Mouse (Mus musculus): ENCODE results near the gene Nbeal2.

The Nbeal2 gene

DNA sequence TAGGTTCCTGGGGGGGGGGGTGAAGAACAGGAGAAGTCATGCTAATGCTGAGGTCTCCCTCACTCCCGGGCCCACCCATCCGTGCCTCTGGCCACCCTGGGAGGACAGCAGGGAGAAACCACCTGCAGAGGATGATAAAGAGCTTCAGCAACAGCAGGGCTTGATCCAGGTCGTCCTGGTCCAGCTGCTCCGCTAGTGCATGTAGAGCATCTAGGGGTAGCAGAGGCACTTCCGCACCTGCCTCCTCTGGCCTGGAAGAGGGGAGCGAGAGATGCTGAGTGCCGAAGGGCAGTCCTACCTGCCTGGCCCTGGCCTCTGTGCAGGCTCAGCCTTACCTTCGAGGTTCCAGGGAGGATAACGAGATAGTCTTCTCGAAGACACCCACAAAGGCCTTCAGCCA, 9.7 kb downstream of the Nbeal2 start:
- no peak for DNase-seq

DNA sequence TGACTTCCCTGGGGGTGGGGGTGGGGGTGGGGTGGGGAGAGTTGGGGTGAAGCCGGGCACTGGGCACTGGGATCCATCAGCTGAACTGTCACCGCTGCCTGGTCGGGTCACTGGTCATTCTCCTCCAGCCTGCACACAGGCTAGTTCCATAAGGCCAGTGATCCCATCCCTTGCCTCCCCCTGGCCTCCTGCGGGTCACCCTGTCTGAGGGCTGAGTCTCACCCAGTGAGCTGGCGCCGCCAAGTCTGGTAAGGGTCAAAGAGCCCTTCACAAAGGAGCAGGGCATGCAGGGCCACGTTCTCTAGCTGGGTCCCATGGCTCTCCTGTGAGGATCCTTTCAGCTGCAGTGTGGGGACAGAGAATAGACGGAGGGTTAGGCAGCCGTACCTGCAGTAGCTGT, 10.2 kb downstream of the Nbeal2 start:
- DNase-seq: no peak

DNA sequence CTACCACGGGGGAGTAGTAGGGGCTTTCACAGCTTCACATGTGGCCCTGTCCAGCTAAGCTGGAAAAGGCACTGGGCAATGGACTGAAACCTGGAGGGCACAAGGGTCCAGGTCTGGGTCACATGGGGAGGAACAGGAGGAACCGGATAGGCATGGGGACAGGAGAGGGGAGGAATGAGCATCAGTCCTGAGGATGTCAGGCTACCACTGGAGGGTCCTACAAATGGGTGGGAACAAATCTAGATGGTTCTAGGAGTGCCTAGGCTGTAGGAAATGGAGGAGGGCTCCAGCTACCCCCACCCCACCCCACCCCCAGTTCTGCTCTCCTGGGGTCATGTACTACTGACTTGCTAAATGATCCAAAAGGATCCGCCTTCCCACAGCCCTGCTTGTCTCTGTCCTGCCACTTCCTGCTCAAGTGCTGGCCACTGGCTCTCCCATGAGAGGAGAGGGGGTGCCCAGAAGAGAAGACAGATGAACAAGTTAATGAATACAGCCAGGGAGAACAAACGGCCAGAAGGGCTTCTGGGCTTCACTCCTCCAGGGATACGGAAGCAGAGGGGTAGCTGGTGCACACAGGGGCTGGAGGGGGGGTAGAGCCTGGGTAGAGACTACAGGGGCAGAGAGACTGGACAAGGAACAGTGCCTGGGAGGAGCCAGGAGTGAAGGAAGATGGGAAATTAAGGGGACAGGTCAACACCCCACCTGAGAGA, 11.0 kb downstream of the Nbeal2 start:
- no peak for DNase-seq

DNA sequence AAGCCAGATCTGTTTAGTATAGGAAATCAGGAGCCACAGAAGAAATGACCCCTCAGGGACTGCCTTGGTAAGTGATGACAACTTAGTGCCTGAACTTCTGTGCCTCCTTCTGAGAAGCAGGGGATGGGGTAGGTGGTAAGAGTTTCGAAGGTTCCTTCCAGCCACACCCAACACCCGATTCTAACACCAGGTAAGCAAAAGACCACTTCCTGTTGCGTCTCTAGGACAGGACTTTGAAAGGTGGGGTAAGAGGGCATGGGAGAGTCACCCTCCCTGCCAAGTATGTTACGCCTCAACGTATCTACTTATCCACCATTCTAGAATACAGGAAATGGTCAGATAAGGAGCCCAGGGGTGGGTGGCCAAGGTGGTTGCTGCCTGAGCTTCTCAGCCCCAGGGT, 13.0 kb downstream of the Nbeal2 start:
- DNase-seq: no peak

DNA sequence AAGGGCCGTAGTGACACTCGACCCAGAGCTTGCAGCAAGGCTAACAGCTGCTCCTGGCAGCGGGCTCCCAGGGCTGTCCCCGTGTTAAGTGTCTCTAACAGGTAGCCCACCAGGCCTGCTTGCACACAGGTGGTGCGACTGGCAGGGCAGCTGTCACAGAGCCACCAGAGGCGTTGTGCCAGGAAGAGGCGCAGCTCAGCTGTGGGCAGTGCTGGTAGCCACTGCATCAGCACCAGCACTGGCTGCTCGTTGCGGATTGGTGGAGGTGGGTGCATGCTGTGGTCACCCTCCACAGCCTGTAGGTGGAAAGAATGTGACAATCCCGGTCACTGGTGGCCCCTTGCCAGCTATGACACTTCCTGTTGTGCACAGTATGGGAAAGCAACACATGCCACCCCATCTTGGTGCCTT, 15.3 kb downstream of the Nbeal2 start:
- peak; percentile 55 to 76 for DNase-seq

DNA sequence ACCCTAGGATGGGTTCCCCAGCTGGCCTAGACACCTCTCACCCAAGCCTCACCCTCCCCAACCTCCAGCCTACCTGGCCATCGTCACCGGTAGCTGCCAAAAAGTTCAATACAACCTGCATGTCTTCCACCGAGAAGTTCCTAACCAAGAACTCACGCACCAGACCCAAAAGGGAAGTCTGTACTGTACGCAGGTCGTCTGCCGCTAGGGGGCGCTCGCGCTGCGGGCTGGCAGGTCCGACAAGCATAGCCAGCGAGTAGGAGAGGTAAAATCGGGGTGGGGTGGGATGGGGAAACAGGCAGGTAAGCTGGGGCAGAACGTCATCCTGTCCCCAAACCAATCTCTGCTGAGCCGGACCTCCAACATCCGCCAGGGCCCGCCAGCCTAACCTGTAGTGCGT, 18.7 kb downstream of the Nbeal2 start:
- DNase-seq: peak; percentile 94 to 98

DNA sequence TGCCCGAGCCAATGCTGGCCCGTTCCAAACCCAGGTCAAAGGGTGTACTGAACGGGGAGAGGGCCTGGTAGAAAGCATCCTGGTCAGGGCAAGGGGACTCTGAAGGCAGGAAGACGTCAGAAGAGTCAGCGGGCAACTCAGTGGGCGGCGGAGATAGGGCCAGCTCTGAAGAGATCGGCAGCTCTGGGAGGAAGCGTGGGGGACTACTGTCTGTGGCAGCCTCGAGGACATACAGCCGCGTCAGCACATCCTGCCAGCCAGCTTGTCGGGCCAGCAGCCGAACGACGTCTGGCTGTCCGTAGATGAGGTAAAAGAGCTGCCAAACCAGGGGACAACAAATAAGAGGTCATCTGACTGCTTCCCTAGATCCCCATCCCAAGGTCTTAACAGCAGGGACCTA, 20.1 kb downstream of the Nbeal2 start:
- no peak for DNase-seq

DNA sequence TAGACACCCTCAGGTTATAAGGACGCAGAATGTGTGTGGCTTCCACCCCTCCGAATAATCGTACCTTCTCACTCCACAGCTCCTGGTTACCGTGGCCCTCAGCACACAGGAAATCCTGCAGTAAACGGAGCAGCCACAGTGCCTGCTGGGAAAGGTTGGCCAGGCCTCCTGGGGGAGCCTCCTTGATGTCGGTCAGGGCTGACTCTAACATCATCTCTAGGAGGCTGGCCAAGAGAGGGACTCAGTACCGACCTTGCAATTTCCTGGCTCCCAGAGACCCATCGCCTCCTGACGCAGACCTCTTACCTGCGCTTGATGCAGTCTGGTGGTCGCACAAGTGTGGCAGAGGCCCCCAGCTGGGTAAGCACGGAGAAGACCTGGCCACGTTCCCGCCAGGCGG, 21.3 kb downstream of the Nbeal2 start:
- no peak for DNase-seq

DNA sequence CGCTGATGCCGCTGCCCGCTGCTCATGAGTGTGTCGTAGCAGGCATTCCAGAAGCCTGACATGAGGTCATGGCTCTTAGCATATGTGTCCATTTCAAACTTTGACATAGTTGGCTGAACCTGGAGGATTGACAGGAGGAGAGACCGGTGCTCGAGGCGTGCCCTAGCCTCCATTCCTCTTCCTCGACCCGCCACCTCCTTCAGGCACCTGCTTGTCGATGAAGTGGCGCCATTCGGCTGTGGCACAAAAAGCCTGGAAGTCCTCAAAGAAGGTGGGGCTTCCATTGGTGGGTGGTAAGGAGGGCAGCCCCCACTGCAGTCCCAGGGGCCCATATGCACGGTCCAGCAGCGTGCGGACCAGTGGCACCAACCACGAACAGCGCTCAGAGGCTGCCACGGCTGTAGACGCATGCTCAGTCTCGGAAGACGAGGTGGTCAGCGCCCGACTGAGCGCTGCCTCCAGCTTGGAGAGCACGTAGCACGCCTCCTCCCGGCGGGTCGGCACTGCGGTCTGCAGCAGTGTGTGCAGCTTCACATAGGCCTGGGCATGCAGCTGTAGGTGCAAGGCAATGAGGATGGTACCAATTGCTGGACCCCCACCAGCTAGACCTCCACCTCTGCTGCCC, 22.2 kb downstream of the Nbeal2 start:
- no peak for DNase-seq

DNA sequence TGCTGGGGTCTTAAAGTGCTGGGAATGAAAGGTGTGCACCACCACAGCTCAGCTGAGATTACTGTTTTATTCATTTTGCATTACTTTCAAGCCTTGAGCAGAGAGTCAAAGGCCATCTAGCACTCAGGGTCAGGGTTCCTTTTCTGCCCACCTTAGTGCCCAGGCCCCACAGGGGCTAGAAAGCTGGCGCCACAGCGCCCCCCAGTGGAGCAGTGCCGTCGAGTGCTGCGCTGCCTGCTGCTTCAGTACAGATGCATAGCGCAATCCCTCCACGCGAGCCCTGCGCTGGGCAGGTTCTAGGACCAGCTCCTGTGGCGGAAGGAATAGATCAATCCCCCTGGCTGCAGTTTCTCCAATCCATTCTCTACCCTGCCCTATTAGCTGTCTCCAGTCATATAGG, 22.8 kb downstream of the Nbeal2 start:
- DNase-seq: peak; percentile 67 to 84

DNA sequence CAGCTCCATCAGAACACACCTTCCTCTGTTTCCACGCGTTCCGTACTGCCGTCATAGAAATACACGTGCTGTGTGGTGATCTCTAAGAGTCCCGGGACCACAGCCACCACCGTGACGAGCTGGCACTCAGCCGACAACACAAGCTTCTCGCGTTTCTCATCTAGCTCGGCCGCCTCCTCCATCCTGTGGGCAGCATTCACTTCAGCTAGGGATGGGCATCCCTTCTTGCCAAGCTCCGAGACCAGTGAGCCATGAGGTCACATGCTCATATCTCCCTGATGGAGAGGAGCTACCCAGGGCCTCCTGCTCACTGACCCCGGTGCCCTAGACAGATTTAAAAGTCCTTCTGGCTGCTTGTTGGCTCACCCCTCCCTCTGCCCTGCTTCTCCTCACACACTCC, 23.8 kb downstream of the Nbeal2 start:
- DNase-seq: peak in 1 of 2 experiments; percentile 59

DNA sequence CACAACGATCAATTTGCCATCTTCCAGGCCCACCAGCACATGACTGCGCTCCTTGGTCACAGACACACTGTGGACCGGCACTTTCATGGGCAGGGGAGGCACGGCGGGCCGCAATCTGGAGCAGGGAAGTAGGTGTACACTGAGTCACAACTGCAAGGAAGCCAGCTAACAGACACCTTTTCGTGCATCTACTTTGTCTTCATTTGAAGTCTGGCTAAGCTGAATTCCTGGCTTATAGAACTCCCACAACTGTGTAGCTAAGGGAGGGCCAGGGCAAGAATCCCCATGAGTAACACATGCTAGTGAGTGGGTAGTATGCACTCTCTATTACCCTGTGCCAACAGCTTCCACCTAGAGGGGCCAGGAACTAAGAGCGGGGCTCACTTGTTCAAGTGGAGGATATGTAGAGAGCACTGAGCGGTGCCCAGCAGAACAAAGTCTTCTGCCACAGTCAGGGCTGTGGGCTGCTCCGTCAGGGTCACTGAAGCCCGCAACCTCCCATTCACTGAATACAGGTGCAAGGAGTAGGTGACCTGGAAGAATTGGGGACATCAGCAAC, 28.5 kb downstream of the Nbeal2 start:
- no peak for DNase-seq

DNA sequence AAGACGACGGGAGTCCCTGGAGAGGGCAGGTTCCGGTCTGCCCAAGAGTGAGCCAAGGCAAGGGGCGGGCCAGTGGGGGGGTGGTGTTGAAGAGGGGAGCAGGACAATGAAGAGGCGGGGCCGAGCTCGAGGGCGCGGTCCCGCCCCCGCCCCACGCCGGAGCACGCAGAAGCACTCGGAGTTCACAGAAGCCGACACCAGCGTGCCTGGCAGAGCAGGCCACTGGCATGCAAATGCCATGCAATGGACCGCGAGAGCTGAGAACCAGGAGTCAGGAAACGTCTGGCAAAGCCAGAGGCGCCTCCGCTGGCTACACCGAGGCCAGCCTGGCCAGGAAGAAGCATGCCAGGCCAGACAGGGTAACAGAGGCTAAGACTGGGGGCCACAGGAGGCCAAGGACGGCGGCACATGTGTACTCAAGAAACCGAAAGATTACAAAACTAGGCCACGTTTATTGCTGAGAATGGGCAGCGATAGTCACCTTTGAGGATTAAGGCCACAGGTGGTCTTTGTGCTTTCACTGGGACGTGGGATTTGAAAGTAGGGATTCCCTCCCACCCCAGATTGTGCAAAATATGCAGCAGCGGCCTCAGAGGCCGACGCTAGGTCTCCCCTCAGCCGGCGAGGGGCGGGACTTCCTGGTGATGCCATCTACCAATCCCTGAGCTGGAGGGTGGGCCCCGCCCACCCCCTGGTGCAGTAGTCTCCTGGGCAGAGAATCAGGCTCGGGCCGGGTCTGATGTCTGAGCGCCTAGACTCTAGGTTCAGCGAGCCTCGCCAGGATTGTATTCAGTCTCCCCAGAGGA, 29.4 kb downstream of the Nbeal2 start, which contains the start of gene Nradd:
TSS of gene Nradd (minus strand) at position 92 of the 806 bp plus-strand sequence.
- DNase-seq: peak; percentile 91 to 92

DNA sequence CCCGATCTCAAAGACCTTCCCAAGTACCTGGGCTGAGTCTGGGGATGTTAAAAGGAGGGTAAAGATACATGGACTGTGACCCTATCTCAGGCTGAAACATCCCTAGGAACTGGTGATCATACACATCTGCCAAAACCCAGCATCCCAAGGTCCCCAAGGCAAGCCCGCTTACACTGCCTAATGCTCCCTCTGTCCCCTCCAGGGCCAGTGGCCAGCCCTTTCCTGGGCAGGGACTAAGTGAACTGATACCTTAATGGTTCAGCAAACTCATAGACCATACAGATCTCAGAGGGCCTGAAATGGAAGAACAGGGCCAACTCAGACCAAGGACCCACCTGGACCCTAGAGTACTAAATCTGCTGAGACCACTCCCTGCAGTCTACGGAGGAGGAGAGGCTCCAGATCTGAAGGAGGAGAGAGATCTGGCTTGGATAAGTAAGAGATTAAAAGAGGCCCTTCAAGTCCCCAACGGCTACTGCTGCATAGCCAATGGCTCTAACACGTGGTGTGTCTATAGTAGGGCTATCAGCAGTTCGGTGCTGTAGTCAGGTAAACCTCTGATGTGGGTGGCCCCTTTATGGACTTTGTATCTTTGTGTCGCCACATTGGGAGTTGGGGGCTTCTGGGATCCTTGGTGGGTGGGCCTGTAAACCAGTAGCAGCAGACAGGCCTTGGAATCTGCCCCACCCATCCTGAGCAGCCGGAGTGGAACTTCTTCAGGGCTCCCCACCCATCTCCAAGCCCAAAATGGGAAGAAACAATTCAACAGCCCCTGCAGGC, 30.4 kb downstream of the Nbeal2 start:
- no peak for DNase-seq

DNA sequence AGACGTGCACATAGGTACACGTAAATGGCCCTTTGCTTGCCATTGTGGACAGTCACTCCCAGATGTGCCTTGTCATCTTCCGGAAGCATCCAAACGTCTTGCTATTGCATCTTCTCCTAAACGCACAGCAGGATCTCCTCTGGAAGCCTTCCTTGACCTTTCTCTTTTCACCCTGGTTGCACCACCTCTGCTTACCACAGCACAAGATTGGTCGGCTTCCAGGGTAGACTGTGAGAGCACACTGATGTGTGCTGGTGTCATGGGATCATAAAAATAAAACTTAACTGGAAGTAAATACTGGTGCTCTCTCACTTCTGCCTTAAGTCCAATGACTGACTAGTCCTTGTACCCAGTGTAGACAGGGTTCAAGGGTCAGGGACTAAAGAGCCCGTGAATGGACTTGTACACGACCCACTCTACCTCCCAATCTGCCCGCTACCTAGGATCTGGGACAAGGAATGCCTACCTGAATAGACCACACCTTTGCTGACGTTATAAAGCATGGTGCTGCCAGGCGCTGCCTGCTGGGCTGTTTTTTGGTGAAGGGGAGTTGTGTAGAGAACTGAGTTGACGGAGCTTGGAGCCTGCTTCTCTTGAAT, 31.2 kb downstream of the Nbeal2 start:
- no peak for DNase-seq

DNA sequence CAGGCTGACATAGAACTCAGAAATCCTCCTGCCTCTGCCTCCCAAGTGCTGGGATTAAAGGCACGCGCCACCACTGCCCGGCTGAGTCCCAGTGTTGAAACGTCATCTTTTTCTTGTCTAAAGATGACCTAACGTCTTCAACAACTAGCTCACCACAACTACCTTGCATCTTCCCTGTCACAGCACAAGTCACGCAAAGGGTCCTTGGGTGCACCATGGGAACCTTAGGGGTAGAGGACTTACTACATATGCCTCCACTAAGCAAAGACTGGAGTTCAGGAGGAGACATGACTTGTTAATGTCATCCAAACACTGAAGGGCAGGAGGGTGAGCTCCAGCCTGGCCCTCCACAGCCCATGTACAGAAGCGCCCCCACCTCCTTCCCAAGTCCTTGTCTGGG, 33.3 kb downstream of the Nbeal2 start:
- no peak for DNase-seq

DNA sequence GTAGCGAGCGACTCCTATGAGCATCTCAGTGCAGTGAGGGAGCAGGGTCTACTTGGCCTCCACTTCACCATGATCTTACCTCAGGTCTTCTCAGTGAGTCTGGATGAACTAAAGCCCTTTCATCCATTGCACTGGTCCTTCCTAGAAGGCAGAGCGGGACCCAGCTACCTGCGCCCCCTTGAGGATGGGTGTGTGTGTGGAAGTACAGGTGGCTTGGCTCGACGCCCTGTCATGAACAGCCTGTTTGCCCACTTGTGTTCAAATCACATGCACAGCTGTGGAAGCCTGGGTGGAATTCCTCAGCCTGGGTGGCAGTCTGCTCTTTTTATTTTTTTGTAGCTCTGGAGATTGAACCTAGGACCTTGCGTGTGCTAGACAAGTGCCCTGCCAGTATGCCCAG, 33.8 kb downstream of the Nbeal2 start:
- no peak for DNase-seq

DNA sequence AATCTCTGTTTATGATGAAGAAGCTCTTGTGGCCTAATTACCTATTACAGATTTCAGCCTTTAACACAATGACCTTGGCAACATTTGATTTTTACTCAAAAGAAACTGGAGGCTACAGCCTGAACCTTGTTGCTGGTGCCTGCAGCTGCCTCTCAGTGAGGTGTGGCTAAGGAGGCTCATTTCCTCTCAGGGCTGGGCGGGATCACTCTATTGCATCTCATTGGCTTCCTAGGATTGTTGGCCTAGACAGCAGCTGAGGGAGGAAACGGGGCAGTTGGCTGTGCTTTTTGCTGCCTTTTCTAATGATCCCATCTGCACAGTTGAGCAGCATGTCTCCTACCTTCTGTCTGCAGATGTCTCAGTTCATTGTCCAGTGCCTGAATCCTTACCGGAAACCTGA, 36.9 kb downstream of the Nbeal2 start:
- DNase-seq: no peak

DNA sequence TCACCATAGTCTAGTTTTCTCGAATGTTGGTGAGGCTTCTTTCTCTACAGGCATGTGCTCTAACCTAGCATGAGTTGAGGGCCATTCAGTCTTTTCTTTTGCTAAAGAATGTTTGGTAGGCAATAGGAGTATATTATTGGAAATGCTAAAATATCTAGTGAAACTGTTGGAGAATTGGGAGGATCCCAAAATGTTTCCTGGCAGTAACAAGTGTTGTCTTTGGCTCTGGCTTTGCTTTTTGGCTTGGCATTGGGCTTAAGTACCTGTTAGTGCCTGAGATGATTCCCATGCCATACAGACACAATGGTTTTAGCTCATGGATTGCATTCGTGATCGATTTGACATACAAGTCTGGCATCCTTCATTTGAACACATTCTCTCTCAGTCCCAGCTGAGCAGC, 42.5 kb downstream of the Nbeal2 start:
- no peak for DNase-seq

DNA sequence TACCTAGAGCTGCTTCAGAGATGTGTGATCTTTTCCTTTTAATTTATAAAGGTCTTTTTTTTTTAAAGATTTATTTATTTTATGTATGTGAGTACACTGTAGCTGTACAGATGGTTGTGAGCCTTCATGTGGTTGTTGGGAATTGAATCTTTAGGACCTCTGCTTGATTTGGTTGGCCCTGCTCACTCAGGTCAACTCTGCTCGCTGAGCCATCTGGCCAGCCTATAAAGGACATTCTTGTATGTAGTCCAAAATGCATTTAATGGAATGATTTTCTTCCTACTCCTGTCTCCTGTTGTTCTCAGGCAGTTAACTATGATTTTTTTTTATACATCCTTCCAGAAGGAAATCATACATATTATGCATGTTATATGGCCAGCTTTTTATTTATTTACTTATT, 70.4 kb downstream of the Nbeal2 start:
- peak; percentile 8 to 22 for DNase-seq

DNA sequence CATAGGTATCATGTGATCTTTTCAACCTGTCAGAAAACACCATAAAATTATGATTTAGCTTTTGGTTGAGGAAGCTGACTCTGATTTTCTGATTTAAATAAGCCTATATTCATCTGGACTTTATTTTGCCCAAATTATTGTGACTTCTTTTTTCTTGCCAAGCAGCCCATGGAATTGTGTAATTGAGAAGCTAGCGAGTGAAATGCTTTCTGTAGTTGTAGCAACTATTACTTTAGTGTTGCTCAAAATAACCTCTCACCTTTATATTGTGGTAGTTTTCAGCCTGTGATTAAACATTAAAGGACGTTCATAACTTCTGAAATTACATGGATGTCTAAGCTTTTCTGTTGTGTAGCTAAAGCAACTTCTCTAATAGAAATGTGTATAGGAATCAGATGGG, 71.8 kb downstream of the Nbeal2 start:
- DNase-seq: no peak
